Mouse (Mus musculus) embryonic fibroblast, embryonic 13.5 days (primary cell): ENCODE measurements at regions not wholly inside any gene's neighbourhood (a gene's known extent, or its start where the extent isn't known, plus 50 kb on each side); places are given as distances from the start of the nearest gene placed in this dataset.
A peak's percentile ranks its signal among the peaks of the same experiment; 100 is the strongest.

Experiments
- H3K27ac ChIP-seq: 2 replicates; pipeline ENCODE4 v1.5.1; 2012; ENCODE audit warnings: low read length, control low read depth, inconsistent platforms; ENCODE audit not compliant: insufficient read depth
- H3K4me1 ChIP-seq: 2 replicates; pipeline ENCODE4 v1.6.1; 2011; ENCODE audit warnings: low read length; ENCODE audit not compliant: control insufficient read depth, insufficient read depth
- H3K4me3 ChIP-seq: 2 replicates; pipeline ENCODE4 v1.5.1; 2011; ENCODE audit warnings: mild to moderate bottlenecking, control low read depth, low read length; ENCODE audit not compliant: insufficient read depth
- CTCF ChIP-seq: IDR thresholded peaks from 2 replicates; pipeline ENCODE4 v1.5.1; 2011; ENCODE audit warnings: mild to moderate bottlenecking, control low read depth, low read length, moderate library complexity, borderline replicate concordance; ENCODE audit not compliant: insufficient read depth
- POLR2A ChIP-seq: IDR thresholded peaks from 2 replicates; pipeline ENCODE4 v1.6.1; 2011; ENCODE audit warnings: low read depth, mild to moderate bottlenecking, control low read depth, low read length, moderate library complexity

- Histone ChIP-seq H3K27ac (no peak overlapping the region), H3K4me1 (peaks cover 5% of the 10 kb centered on the region; the same call in 1 of the 2 replicates), H3K4me3 (no peak overlapping the region)
- TF ChIP-seq CTCF (no peak), POLR2A (no peak)
These were observed 325.3 kb upstream of the Map3k7 start for GRCm38 (mm10) chr4:31638564-31638963.

- TF ChIP-seq POLR2A, result no peak
- peak; percentile 79; the same call in 1 of the 2 replicates for TF ChIP-seq CTCF
- Histone ChIP-seq H3K4me3 (no peak overlapping the region), H3K4me1 (peaks cover 8% of the 10 kb centered on the region), H3K27ac (peak overlapping the region; percentile 74)
These were observed 321.7 kb upstream of the Map3k7 start for GRCm38 (mm10) chr4:31642161-31642560.

- no peak for TF ChIP-seq CTCF
- TF ChIP-seq POLR2A, result no peak
- H3K4me1 ChIP-seq, result peaks cover 8% of the 10 kb centered on the region
- H3K4me3 ChIP-seq, result no peak overlapping the region; the same call in 1 of the 2 replicates
- H3K27ac ChIP-seq, result peak overlapping the region; percentile 79
These were observed 321.2 kb upstream of the Map3k7 start for GRCm38 (mm10) chr4:31642593-31643290.

- Histone ChIP-seq H3K27ac (no peak overlapping the region), H3K4me3 (no peak overlapping the region), H3K4me1 (peaks cover under 1% of the 10 kb centered on the region)
- TF ChIP-seq POLR2A (no peak), CTCF (no peak)
These were observed 315.1 kb upstream of the Map3k7 start for GRCm38 (mm10) chr4:31648631-31649368.

GRCm38 (mm10) chr4:31655364-31656106, 308.4 kb upstream of the Map3k7 start:
- Histone ChIP-seq H3K4me1 (no peaks in the 10 kb centered on the region), H3K27ac (no peak overlapping the region), H3K4me3 (no peak overlapping the region)
- no peak for TF ChIP-seq CTCF
- TF ChIP-seq POLR2A, result no peak

GRCm38 (mm10) chr4:31656111-31656510, 307.8 kb upstream of the Map3k7 start:
- Histone ChIP-seq H3K4me3 (no peak overlapping the region), H3K4me1 (no peaks in the 10 kb centered on the region), H3K27ac (no peak overlapping the region)
- TF ChIP-seq POLR2A, result no peak
- no peak for TF ChIP-seq CTCF

- TF ChIP-seq POLR2A (no peak), CTCF (no peak)
- Histone ChIP-seq H3K27ac (no peak overlapping the region), H3K4me1 (no peaks in the 10 kb centered on the region), H3K4me3 (no peak overlapping the region)
These were observed 305.1 kb upstream of the Map3k7 start for GRCm38 (mm10) chr4:31658820-31659219.

- TF ChIP-seq POLR2A, result no peak
- no peak for TF ChIP-seq CTCF
- Histone ChIP-seq H3K4me3 (no peak overlapping the region), H3K27ac (no peak overlapping the region), H3K4me1 (no peaks in the 10 kb centered on the region)
These were observed 303.0 kb upstream of the Map3k7 start for GRCm38 (mm10) chr4:31660896-31661295.

GRCm38 (mm10) chr4:31671530-31672170, 292.2 kb upstream of the Map3k7 start:
- TF ChIP-seq POLR2A, result no peak
- no peak for TF ChIP-seq CTCF
- Histone ChIP-seq H3K4me3 (no peak overlapping the region), H3K27ac (no peak overlapping the region), H3K4me1 (no peaks in the 10 kb centered on the region)
